Mouse (Mus musculus): ENCODE data around the gene Iqcf3. TPM values are rescaled to one million over a fixed set of nuclear protein-coding genes. Genes with fewer than 3 reads are reported as not detected.

Gene Iqcf3
- not detected for polyA plus RNA-seq (2015; fragmentation: Illumina TruSeq; extraction: RNeasy Lipid Tissue Mini Kit (QIAGEN cat#74804); ENCODE audit: low read depth, low replicate concordance)

GRCm38 (mm10) chr9:106561531-106561930 lies at the start of gene Iqcf3:
Gene Iqcf3 (minus strand): TSS chr9:106561631.

DNA sequence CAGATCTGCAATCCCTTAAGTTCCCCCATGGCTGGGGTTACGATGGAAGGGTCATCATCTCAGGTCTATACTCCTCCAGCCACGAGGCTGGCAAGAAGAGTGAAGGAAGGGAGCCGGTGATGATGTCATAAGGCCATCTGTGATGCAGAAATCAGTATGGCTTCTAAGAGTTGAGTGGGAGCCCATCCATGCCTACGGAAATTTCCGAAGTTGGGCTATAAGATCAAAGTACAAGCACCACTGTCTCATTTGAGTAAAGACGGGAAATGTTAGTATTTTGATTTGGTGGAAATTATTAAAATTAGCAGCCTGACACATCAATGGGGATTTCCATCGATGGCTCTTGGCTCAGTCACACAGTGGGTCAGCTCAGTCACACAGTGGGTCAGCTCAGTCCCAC lies 9.5 kb upstream of the Iqcf3 start, which contains the start of gene Iqcf4:
TSS of gene Iqcf4 (minus strand) at position 101 of the 400 bp plus-strand sequence.

GRCm38 (mm10) chr9:106514273-106514672 lies 47.2 kb downstream of the Iqcf3 start, which contains the start of gene Iqcf5:
Gene Iqcf5 (plus strand): TSS chr9:106514573.

DNA sequence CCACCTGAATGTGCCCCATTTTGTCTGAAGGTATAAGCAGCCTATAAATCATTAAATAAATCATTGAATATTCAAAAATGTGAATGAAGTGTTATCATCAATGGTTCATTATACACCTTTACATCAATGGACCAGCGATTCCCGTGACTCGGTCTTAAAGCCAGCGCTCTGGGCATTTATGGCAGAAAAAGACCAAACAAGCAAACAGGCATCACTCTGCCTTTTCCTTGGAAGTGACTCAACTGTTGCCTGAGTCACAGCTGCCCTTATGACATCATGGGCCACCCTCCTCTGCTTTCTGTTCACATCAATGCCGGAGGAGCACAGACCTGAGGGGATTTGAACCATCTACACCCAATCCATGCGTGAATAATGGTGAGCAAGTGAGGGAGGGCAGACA lies 61.8 kb downstream of the Iqcf3 start, which contains the start of gene Iqcf1:
TSS of gene Iqcf1 (plus strand) at position 301 of the 400 bp plus-strand sequence.

DNA sequence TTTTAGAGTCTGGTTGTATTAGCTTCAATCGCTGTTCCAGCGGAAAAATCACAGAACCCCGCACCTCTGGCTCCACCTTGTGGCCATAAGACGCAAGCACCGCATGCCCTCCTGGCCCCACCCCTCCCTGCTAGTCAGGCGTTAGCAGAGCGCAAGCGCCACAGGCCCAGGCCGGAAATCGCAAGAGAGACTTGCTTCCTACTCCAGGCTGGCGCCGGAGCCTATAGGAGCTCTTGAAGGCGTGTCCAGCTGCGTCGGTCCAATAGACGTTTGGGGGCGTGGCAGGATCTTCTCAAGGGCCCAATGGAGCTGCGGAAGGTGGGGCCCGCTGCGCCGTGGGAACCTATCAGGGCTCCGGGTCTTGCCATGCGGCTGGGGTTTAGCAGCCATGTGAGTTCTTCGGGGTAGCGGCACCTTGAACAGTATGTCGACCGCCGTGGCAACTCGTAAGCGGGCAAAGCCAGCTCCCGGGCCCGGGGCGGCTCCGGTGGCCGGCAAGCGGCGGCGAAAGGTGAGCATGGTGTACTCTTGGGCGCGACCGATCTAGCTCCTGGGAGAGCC lies 84.4 kb downstream of the Iqcf3 start, which contains the start of gene Parp3:
TSS of gene Parp3 (minus strand) at position 26 of the 561 bp plus-strand sequence.

DNA sequence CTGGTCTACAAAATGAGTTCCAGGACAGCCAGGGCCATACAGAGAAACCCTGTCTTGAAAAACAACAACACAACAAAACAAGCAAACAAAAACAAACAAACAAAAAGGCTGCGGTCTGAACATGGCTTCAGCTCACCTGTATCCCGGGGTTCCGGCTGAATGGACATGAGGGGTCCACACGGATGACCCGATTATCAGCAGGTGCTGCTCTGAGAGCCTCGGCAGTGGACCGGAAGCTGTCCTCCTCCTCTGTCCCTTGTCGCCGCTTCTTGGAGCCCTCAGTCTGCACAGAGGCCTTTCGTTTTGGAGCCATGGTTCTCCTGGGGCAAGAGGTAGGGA lies 85.8 kb downstream of the Iqcf3 start, which contains the start of gene Rrp9:
TSS of gene Rrp9 (plus strand) at position 301 of the 339 bp plus-strand sequence.

GRCm38 (mm10) chr9:106465571-106466200 lies 95.7 kb downstream of the Iqcf3 start, which contains the start of gene Gpr62:
Gene Gpr62 (minus strand): TSS chr9:106465938.

GRCm38 (mm10) chr9:106453271-106454070 lies 108.0 kb downstream of the Iqcf3 start, which contains the start of gene Pcbp4:
Gene Pcbp4 (plus strand): TSS chr9:106453291.

Other genes with a start within 250 kb of the Iqcf3 start
- 43.8 TPM for gene Dusp7, start 193.0 kb downstream of the Iqcf3 start, polyA plus RNA-seq (2015; fragmentation: Illumina TruSeq; extraction: RNeasy Lipid Tissue Mini Kit (QIAGEN cat#74804); ENCODE audit: low read depth, low replicate concordance)
- 573 TPM for gene Rpl29, start 132.2 kb downstream of the Iqcf3 start, polyA plus RNA-seq (2015; fragmentation: Illumina TruSeq; extraction: RNeasy Lipid Tissue Mini Kit (QIAGEN cat#74804); ENCODE audit: low read depth, low replicate concordance)
- gene Acy1, start 123.3 kb downstream of the Iqcf3 start, polyA plus RNA-seq (2015; fragmentation: Illumina TruSeq; extraction: RNeasy Lipid Tissue Mini Kit (QIAGEN cat#74804); ENCODE audit: low read depth, low replicate concordance): 19.3 TPM
- 23.2 TPM for gene Abhd14b, start 114.2 kb downstream of the Iqcf3 start, polyA plus RNA-seq (2015; fragmentation: Illumina TruSeq; extraction: RNeasy Lipid Tissue Mini Kit (QIAGEN cat#74804); ENCODE audit: low read depth, low replicate concordance)
- 52.0 TPM for gene Abhd14a, start 114.0 kb downstream of the Iqcf3 start, polyA plus RNA-seq (2015; fragmentation: Illumina TruSeq; extraction: RNeasy Lipid Tissue Mini Kit (QIAGEN cat#74804); ENCODE audit: low read depth, low replicate concordance)
- gene Pcbp4, start 108.3 kb downstream of the Iqcf3 start, polyA plus RNA-seq (2015; fragmentation: Illumina TruSeq; extraction: RNeasy Lipid Tissue Mini Kit (QIAGEN cat#74804); ENCODE audit: low read depth, low replicate concordance): 165 TPM
- 10.9 TPM for gene Gpr62, start 95.7 kb downstream of the Iqcf3 start, polyA plus RNA-seq (2015; fragmentation: Illumina TruSeq; extraction: RNeasy Lipid Tissue Mini Kit (QIAGEN cat#74804); ENCODE audit: low read depth, low replicate concordance)
- gene Rrp9, start 85.7 kb downstream of the Iqcf3 start, polyA plus RNA-seq (2015; fragmentation: Illumina TruSeq; extraction: RNeasy Lipid Tissue Mini Kit (QIAGEN cat#74804); ENCODE audit: low read depth, low replicate concordance): 37.0 TPM
- 4.1 TPM for gene Parp3, start 84.7 kb downstream of the Iqcf3 start, polyA plus RNA-seq (2015; fragmentation: Illumina TruSeq; extraction: RNeasy Lipid Tissue Mini Kit (QIAGEN cat#74804); ENCODE audit: low read depth, low replicate concordance)
- gene Iqcf1, start 61.7 kb downstream of the Iqcf3 start, polyA plus RNA-seq (2015; fragmentation: Illumina TruSeq; extraction: RNeasy Lipid Tissue Mini Kit (QIAGEN cat#74804); ENCODE audit: low read depth, low replicate concordance): not detected
- not detected for gene Iqcf5, start 47.1 kb downstream of the Iqcf3 start, polyA plus RNA-seq (2015; fragmentation: Illumina TruSeq; extraction: RNeasy Lipid Tissue Mini Kit (QIAGEN cat#74804); ENCODE audit: low read depth, low replicate concordance)
- gene Iqcf4, start 9.4 kb upstream of the Iqcf3 start, polyA plus RNA-seq (2015; fragmentation: Illumina TruSeq; extraction: RNeasy Lipid Tissue Mini Kit (QIAGEN cat#74804); ENCODE audit: low read depth, low replicate concordance): not detected
- gene Iqcf6, start 65.0 kb upstream of the Iqcf3 start, polyA plus RNA-seq (2015; fragmentation: Illumina TruSeq; extraction: RNeasy Lipid Tissue Mini Kit (QIAGEN cat#74804); ENCODE audit: low read depth, low replicate concordance): not detected
- 19.8 TPM for gene Grm2, start 94.5 kb upstream of the Iqcf3 start, polyA plus RNA-seq (2015; fragmentation: Illumina TruSeq; extraction: RNeasy Lipid Tissue Mini Kit (QIAGEN cat#74804); ENCODE audit: low read depth, low replicate concordance)
- gene Tex264, start 124.3 kb upstream of the Iqcf3 start, polyA plus RNA-seq (2015; fragmentation: Illumina TruSeq; extraction: RNeasy Lipid Tissue Mini Kit (QIAGEN cat#74804); ENCODE audit: low read depth, low replicate concordance): 89.0 TPM
- gene Rad54l2, start 227.6 kb upstream of the Iqcf3 start, polyA plus RNA-seq (2015; fragmentation: Illumina TruSeq; extraction: RNeasy Lipid Tissue Mini Kit (QIAGEN cat#74804); ENCODE audit: low read depth, low replicate concordance): 7.5 TPM